Mouse (Mus musculus): ENCODE measurements around the gene Selenoo. TPM values are rescaled to one million over a fixed set of nuclear protein-coding genes. Genes with fewer than 3 reads are reported as not detected.

Selenoo gene
- polyA plus RNA-seq, 1 experiment from 2014 or later, result 20.2 TPM

GRCm38 (mm10) chr15:89063001-89063400 is 25.9 kb upstream of the Selenoo start:
- 77% methylated on average over 7 of the region's 7 CpGs for WGBS
- no peak overlapping the region for H3K4me3 ChIP-seq
- H3K4me1 ChIP-seq, result peaks cover 10% of the 10 kb centered on the region
- H3K4me2 ChIP-seq, result no peak overlapping the region
- no peaks in the 10 kb centered on the region for H3K9me3 ChIP-seq
- no peak for ATAC-seq (ENCODE audit: insufficient number of reproducible peaks, insufficient read depth, low FRiP score, low TSS enrichment, low read depth)
- no peak overlapping the region for H3K27ac ChIP-seq
- H3K27me3 ChIP-seq, result peaks cover 88% of the 10 kb centered on the region
- H3K9ac ChIP-seq, result no peak overlapping the region
- H3K36me3 ChIP-seq, result no peaks in the 10 kb centered on the region

DNA sequence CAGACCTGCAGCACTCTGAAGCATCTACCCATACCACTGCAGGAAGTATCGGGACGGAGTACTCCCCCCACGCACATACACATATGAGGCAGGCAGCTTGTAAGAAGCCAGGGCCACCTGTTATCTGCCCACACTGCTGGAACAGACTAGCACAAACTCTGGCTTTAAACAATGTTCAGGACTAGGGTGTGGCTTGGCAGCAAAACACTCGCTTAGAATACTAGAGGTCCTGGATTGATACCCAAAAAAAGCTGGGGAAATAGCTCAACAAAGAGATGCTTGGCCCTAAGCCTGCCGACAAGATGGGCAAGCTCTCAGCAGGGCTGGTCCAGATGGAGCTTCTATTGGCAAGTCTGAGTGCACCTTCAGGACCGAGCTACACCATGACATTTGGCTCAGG is 25.3 kb upstream of the Selenoo start:
- Histone ChIP-seq H3K9ac (no peak overlapping the region), H3K9me3 (no peaks in the 10 kb centered on the region), H3K27ac (no peak overlapping the region), H3K4me1 (peaks cover 15% of the 10 kb centered on the region), H3K36me3 (no peaks in the 10 kb centered on the region), H3K4me2 (no peak overlapping the region), H3K4me3 (no peak overlapping the region), H3K27me3 (peaks cover 88% of the 10 kb centered on the region)
- ATAC-seq (ENCODE audit: insufficient number of reproducible peaks, insufficient read depth, low FRiP score, low TSS enrichment, low read depth), result no peak
- WGBS, result 83% methylated on average over 6 of the region's 6 CpGs

GRCm38 (mm10) chr15:89064891-89065290 is 24.0 kb upstream of the Selenoo start:
- no peaks in the 10 kb centered on the region for H3K9me3 ChIP-seq
- H3K9ac ChIP-seq, result no peak overlapping the region
- no peak overlapping the region for H3K27ac ChIP-seq
- WGBS, result 92% methylated on average over 5 of the region's 5 CpGs
- peaks cover 12% of the 10 kb centered on the region for H3K4me1 ChIP-seq
- no peak overlapping the region for H3K4me2 ChIP-seq
- no peak for ATAC-seq (ENCODE audit: insufficient number of reproducible peaks, insufficient read depth, low FRiP score, low TSS enrichment, low read depth)
- no peaks in the 10 kb centered on the region for H3K36me3 ChIP-seq
- no peak overlapping the region for H3K4me3 ChIP-seq
- peaks cover 90% of the 10 kb centered on the region for H3K27me3 ChIP-seq

DNA sequence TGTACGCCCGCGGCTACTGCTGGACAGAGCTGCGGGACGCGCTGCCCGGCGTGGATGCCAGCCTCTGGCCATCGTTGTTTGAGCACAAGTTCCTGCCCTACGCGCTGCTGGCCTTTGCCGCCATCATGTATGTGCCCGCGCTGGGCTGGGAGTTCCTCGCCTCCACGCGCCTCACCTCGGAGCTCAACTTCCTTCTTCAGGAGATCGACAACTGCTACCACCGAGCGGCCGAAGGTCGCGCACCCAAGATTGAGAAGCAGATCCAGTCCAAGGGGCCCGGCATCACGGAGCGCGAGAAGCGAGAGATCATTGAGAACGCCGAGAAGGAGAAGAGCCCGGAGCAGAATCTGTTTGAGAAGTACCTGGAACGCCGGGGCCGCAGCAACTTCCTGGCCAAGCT is 21.3 kb upstream of the Selenoo start:
- Histone ChIP-seq H3K27ac (no peak overlapping the region), H3K4me1 (peaks cover 7% of the 10 kb centered on the region; the same call in 1 of the 2 replicates), H3K4me3 (peak overlapping the region; percentile 17; the same call in 1 of the 2 replicates), H3K9me3 (no peaks in the 10 kb centered on the region), H3K36me3 (no peaks in the 10 kb centered on the region), H3K4me2 (peak overlapping the region; percentile 30), H3K27me3 (peaks cover 75% of the 10 kb centered on the region), H3K9ac (0 out of 2 replicates have a peak overlapping the region, but pooled peaks have one; percentile 4)
- 33% methylated on average over 35 of the region's 35 CpGs for WGBS
- ATAC-seq (ENCODE audit: insufficient number of reproducible peaks, insufficient read depth, low FRiP score, low TSS enrichment, low read depth), result no peak

DNA sequence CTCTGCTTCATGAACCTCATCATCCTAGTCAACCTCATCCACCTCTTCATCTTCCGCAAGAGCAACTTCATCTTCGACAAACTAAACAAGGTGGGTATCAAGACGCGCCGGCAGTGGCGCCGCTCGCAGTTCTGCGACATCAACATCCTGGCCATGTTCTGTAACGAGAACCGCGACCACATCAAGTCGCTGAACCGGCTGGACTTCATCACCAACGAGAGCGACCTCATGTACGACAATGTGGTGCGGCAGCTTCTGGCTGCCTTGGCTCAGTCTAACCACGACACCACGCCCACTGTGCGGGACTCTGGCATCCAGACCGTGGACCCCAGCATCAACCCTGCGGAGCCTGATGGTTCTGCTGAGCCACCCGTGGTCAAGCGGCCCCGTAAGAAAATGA is 20.7 kb upstream of the Selenoo start:
- Histone ChIP-seq H3K36me3 (no peaks in the 10 kb centered on the region), H3K4me3 (peak overlapping the region; percentile 2; the same call in 1 of the 2 replicates), H3K27me3 (peaks cover 72% of the 10 kb centered on the region), H3K4me1 (peaks cover 7% of the 10 kb centered on the region; the same call in 1 of the 2 replicates), H3K9ac (no peak overlapping the region), H3K27ac (no peak overlapping the region), H3K9me3 (no peaks in the 10 kb centered on the region), H3K4me2 (peak overlapping the region; percentile 30; the same call in 1 of the 2 replicates)
- ATAC-seq (ENCODE audit: insufficient number of reproducible peaks, insufficient read depth, low FRiP score, low TSS enrichment, low read depth), result no peak
- WGBS, result 37% methylated on average over 26 of the region's 26 CpGs

DNA sequence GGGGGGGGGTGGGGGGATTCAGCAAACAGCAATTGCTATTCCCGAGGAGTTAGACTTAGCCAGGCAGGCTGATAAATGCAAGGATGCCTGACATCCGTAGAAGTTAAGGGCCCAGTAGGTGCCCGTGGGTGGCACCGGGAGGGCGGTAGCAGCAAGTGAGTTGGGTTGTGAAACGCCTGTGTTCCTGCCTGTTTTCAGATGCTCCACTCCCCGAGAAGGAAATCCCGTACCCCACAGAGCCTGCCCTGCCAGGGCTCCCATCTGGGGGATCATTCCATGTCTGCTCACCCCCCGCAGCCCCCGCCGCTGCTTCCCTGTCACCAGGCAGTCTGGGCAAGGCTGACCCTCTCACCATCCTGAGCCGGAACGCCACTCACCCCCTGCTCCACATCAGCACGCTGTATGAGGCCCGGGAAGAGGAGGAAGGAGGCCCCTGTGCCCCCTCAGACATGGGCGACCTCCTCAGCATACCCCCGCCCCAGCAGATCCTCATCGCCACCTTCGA is 19.5 kb upstream of the Selenoo start:
- H3K27ac ChIP-seq, result no peak overlapping the region
- 0 out of 2 replicates have a peak overlapping the region, but pooled peaks have one; percentile 40 for H3K9ac ChIP-seq
- peaks cover 8% of the 10 kb centered on the region for H3K4me1 ChIP-seq
- no peak for ATAC-seq (ENCODE audit: insufficient number of reproducible peaks, insufficient read depth, low FRiP score, low TSS enrichment, low read depth)
- H3K4me2 ChIP-seq, result no peak overlapping the region
- WGBS, result 75% methylated on average over 19 of the region's 19 CpGs
- no peak overlapping the region for H3K4me3 ChIP-seq
- H3K9me3 ChIP-seq, result no peaks in the 10 kb centered on the region
- H3K27me3 ChIP-seq, result peaks cover 60% of the 10 kb centered on the region
- no peaks in the 10 kb centered on the region for H3K36me3 ChIP-seq

DNA sequence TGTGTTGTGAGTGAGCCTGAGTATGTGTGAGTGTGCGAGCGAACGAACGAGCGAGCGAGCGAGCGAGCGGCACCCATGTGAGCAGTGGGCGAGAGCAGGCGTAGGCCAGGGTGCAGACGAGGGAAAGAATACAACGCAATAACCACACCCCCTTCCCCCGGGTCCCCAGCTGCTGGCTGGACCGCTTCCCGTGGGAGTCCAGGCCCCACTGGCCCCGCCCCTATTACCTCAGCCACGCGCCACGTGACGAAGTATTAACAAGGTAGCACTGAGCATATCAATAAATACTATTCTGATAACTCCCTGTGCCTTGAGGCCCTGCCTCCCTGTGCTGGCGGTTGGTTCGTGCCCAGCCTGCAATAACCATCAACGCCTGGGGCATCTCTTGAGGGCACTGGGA is 18.3 kb upstream of the Selenoo start:
- Histone ChIP-seq H3K27me3 (peaks cover 52% of the 10 kb centered on the region), H3K9me3 (no peaks in the 10 kb centered on the region), H3K36me3 (no peaks in the 10 kb centered on the region), H3K27ac (no peak overlapping the region), H3K4me2 (no peak overlapping the region), H3K4me1 (peaks cover 17% of the 10 kb centered on the region), H3K9ac (no peak overlapping the region), H3K4me3 (no peak overlapping the region)
- WGBS, result 74% methylated on average over 24 of the region's 24 CpGs
- ATAC-seq (ENCODE audit: insufficient number of reproducible peaks, insufficient read depth, low FRiP score, low TSS enrichment, low read depth), result no peak

DNA sequence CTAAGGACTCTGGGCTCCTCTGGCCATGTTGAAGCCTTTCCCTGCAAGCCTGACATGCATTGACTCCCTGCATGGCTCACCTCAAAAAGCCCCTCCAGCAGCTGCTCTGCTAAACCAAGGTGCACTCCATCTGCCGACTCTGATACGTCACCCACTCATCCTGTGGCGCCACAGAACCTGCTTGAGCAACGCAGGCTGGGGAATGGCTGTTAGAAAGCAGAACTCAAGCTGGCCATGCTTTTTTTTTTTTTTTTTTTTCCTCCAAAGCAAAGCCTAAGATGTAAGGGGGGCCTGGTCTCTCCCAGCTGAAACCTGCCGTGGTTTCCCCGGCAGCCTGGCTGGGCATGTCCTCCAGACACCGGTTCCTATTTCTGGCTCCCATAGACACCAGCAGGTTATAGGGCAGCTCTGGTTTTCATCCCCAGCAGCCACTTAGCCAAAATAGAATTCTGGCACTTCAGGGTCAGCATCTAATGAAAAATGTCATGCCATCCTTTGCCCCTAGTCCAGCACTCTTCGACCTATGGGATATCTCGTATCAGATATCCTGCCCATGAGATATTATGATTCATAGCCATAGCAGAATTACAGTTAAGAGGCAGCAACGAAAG is 14.8 kb upstream of the Selenoo start:
- no peaks in the 10 kb centered on the region for H3K9me3 ChIP-seq
- no peak for ATAC-seq (ENCODE audit: insufficient number of reproducible peaks, insufficient read depth, low FRiP score, low TSS enrichment, low read depth)
- H3K4me3 ChIP-seq, result no peak overlapping the region
- H3K27me3 ChIP-seq, result peaks cover 17% of the 10 kb centered on the region
- no peak overlapping the region for H3K27ac ChIP-seq
- peak overlapping the region; percentile 88; the same call in 1 of the 2 replicates for H3K9ac ChIP-seq
- 0 out of 2 replicates have a peak, but pooled peaks cover 5% of the 10 kb centered on the region for H3K36me3 ChIP-seq
- peak overlapping the region; percentile 94 for H3K4me2 ChIP-seq
- H3K4me1 ChIP-seq, result peaks cover 34% of the 10 kb centered on the region
- 75% methylated on average over 10 of the region's 10 CpGs for WGBS

DNA sequence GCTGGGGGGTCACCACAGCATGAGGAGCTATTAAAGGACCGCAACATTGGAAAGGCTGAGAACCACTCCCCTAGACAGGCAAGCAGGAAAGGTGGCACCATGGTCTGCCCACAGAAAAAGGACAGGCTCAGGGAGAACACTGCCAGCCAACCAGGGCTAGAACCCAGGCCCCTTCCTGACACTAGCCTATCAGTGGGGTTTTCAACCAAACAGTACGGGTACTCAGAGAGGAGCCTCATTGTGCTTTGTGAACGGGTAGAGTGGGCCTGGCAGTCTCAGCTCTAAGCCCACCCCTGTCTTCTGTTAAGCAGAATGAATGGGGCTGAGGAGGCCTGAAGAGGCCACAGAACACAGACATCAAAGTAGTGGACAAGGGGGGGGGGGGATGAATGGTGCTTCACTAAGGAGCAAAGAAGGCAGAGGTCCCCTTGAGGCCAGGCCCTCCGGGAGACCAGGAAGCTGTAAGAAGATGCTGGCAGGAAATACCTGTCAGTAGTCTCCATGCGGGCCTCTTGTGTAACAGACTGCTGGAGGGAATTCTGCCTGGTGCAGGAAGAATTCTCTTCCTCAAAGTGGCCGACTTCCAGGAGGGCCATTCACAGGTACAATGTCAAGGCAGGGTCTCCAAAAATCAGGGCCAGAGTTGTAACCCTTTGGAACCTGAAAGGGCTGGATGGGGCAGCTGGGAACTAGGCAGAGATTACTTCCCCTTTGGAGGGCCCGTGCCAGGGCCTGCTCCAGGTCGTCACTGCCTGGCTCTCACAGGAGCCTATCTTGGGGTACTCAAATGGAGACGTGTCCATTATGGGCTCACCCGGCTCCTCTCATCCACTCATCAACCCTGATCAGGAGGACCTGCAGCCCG is 14.0 kb upstream of the Selenoo start, which contains the start of gene Trabd:
Gene Trabd, plus strand, starts transcription at position 512 of the 865 bp plus-strand sequence.
- Histone ChIP-seq H3K27me3 (peaks cover 10% of the 10 kb centered on the region), H3K9me3 (no peaks in the 10 kb centered on the region), H3K4me3 (peak within 1 kb of the TSS; percentile 79), H3K9ac (peak within 1 kb of the TSS; percentile 88), H3K27ac (peak within 1 kb of the TSS; percentile 88), H3K36me3 (peaks cover 11% of the 10 kb centered on the region; the same call in 1 of the 2 replicates), H3K4me1 (peaks cover 34% of the 10 kb centered on the region), H3K4me2 (peak within 1 kb of the TSS; percentile 94)
- ATAC-seq (ENCODE audit: insufficient number of reproducible peaks, insufficient read depth, low FRiP score, low TSS enrichment, low read depth), result no peak
- WGBS, result 17% methylated on average over 11 of the region's 11 CpGs

GRCm38 (mm10) chr15:89075478-89076147 is 13.3 kb upstream of the Selenoo start:
- Histone ChIP-seq H3K36me3 (peaks cover 11% of the 10 kb centered on the region; the same call in 1 of the 2 replicates), H3K27ac (peak overlapping the region; percentile 88), H3K4me2 (peak overlapping the region; percentile 94), H3K4me3 (peak overlapping the region; percentile 79), H3K4me1 (peaks cover 34% of the 10 kb centered on the region), H3K27me3 (peaks cover 4% of the 10 kb centered on the region; the same call in 1 of the 2 replicates), H3K9me3 (no peaks in the 10 kb centered on the region), H3K9ac (peak overlapping the region; percentile 88)
- WGBS, result under 1% methylated on average over 54 of the region's 59 CpGs
- peak; percentile 89 for ATAC-seq (ENCODE audit: insufficient number of reproducible peaks, insufficient read depth, low FRiP score, low TSS enrichment, low read depth)

- H3K27ac ChIP-seq, result peak overlapping the region; percentile 88
- peaks cover 16% of the 10 kb centered on the region for H3K36me3 ChIP-seq
- H3K27me3 ChIP-seq, result no peaks in the 10 kb centered on the region
- under 1% methylated on average over 34 of the region's 39 CpGs for WGBS
- peaks cover 34% of the 10 kb centered on the region for H3K4me1 ChIP-seq
- no peaks in the 10 kb centered on the region for H3K9me3 ChIP-seq
- ATAC-seq (ENCODE audit: insufficient number of reproducible peaks, insufficient read depth, low FRiP score, low TSS enrichment, low read depth), result peak; percentile 27
- peak overlapping the region; percentile 94 for H3K4me2 ChIP-seq
- H3K4me3 ChIP-seq, result peak overlapping the region; percentile 79
- peak overlapping the region; percentile 88 for H3K9ac ChIP-seq
These were observed 12.6 kb upstream of the Selenoo start for GRCm38 (mm10) chr15:89076156-89076731.
